Mouse (Mus musculus): ENCODE data around the gene Anxa6. TPM values are rescaled to one million over a fixed set of nuclear protein-coding genes. Genes with fewer than 3 reads are reported as not detected.

The Anxa6 gene
- total and polyA plus RNA-seq, 3 experiments, result 115 to 168 (median 162) TPM

- H3K4me3 ChIP-seq (replicated peaks in 1 of 3; ENCODE audit: low read depth in 2 of 3, low read length in 2 of 3, poor library complexity in 1 of 3), result no peak overlapping the region
- TF ChIP-seq GABPA (IDR thresholded peaks at IDR 0.05; ENCODE audit: insufficient replicate concordance, low read depth, low read length), result no peak
- no peak for TF ChIP-seq CHD1 (IDR thresholded peaks at IDR 0.05; ENCODE audit: low read depth, low read length)
- TF ChIP-seq POLR2AphosphoS2 (IDR thresholded peaks at IDR 0.05; ENCODE audit: low read depth, low read length), result no peak
- TF ChIP-seq ZKSCAN1 (IDR thresholded peaks at IDR 0.05; ENCODE audit: borderline replicate concordance, low read depth, low read length), result no peak
- no peak for TF ChIP-seq MAX (IDR thresholded peaks at IDR 0.05; ENCODE audit: low read length)
- TF ChIP-seq CTCF (conservative IDR thresholded peaks at IDR 0.05 in 1 of 2, IDR thresholded peaks at IDR 0.05 in 1 of 2; ENCODE audit: low read depth in 2 of 2, low read length in 2 of 2), result no peak
- TF ChIP-seq NELFE (IDR thresholded peaks at IDR 0.05; ENCODE audit: low read depth, low read length), result no peak
- TF ChIP-seq NRF1 (IDR thresholded peaks at IDR 0.05; ENCODE audit: low read depth, low read length), result no peak
- in situ Hi-C loops (cut with MboI; ENCODE audit: low pct_ligation_motif_present, low pct_unique_long_range_greater_than_20kb, low sequenced_read_pairs), result loop anchor here (5.0 kb wide), 1 partner anchor 49 kb away; no protein-coding TSS in a partner anchor
- DNase-seq (ENCODE audit: extremely low read depth), result no peak
- dilution Hi-C loops (cut with MboI; ENCODE audit: extremely low pct_ligation_motif_present, extremely low pct_unique_long_range_greater_than_20kb, low sequenced_read_pairs), result no loop called here
- H3K79me2 ChIP-seq (replicated peaks; ENCODE audit: control insufficient read depth, extremely low read depth, insufficient read depth, poor library complexity, severe bottlenecking), result no peaks in the 10 kb centered on the region
- H3K27ac ChIP-seq (ENCODE audit: insufficient read depth, low read depth), result no peak overlapping the region
- peaks cover 68 to 95% of the 10 kb centered on the region in 2 experiments for H3K36me3 ChIP-seq (replicated peaks in 1 of 2; ENCODE audit: control insufficient read depth in 1 of 2, insufficient read depth in 1 of 2, low read length in 1 of 2)
- peaks cover 10% of the 10 kb centered on the region for H3K9me3 ChIP-seq (replicated peaks; ENCODE audit: low read length)
- no peak overlapping the region for H3K4me2 ChIP-seq (ENCODE audit: insufficient read depth, low read depth, poor library complexity, severe bottlenecking)
- no peak overlapping the region for H3K9ac ChIP-seq (ENCODE audit: insufficient read depth, low read depth)
- H3K4me1 ChIP-seq (ENCODE audit: control insufficient read depth in 1 of 2, insufficient read depth in 2 of 2), result peaks cover 0 to 12% of the 10 kb centered on the region in 2 experiments; a peak in 2 of 4 replicates
- no peaks in the 10 kb centered on the region for H3K27me3 ChIP-seq (replicated peaks)
Observed at GRCm38 (mm10) chr11:54981630-54982029, 51.6 kb downstream of the Anxa6 start.

GRCm38 (mm10) chr11:54977385-54977937 lies 55.8 kb downstream of the Anxa6 start:
- in situ Hi-C loops (cut with MboI; ENCODE audit: low pct_ligation_motif_present, low pct_unique_long_range_greater_than_20kb, low sequenced_read_pairs) (no loop called here), dilution Hi-C loops (cut with MboI; ENCODE audit: extremely low pct_ligation_motif_present, extremely low pct_unique_long_range_greater_than_20kb, low sequenced_read_pairs) (no loop called here)
- H3K9me3 ChIP-seq (replicated peaks; ENCODE audit: low read length), result peaks cover 6% of the 10 kb centered on the region
- H3K9ac ChIP-seq (ENCODE audit: insufficient read depth, low read depth), result no peak overlapping the region
- no peaks in the 10 kb centered on the region for H3K79me2 ChIP-seq (replicated peaks; ENCODE audit: control insufficient read depth, extremely low read depth, insufficient read depth, poor library complexity, severe bottlenecking)
- DNase-seq (ENCODE audit: extremely low read depth), result no peak
- peaks cover 37 to 55% of the 10 kb centered on the region in 2 experiments for H3K36me3 ChIP-seq (replicated peaks in 1 of 2; ENCODE audit: control insufficient read depth in 1 of 2, insufficient read depth in 1 of 2, low read length in 1 of 2)
- peaks cover 12 to 41% of the 10 kb centered on the region in 2 experiments for H3K4me1 ChIP-seq (ENCODE audit: control insufficient read depth in 1 of 2, insufficient read depth in 2 of 2)
- H3K27ac ChIP-seq (ENCODE audit: insufficient read depth, low read depth), result no peak overlapping the region
- TF ChIP-seq MEF2A (IDR thresholded peaks at IDR 0.05; ENCODE audit: borderline replicate concordance, low read depth, low read length) (no peak), USF1 (IDR thresholded peaks at IDR 0.05; ENCODE audit: low read depth, low read length) (no peak), ZMIZ1 (IDR thresholded peaks at IDR 0.05; ENCODE audit: low read depth, low read length) (no peak), USF2 (conservative IDR thresholded peaks at IDR 0.05; ENCODE audit: low read depth, low read length) (no peak), CHD2 (IDR thresholded peaks at IDR 0.05; ENCODE audit: low read length) (no peak), TCF12 (IDR thresholded peaks at IDR 0.05; ENCODE audit: low read depth, low read length) (no peak), PAX5 (IDR thresholded peaks at IDR 0.05; ENCODE audit: low read length) (no peak), HCFC1 (IDR thresholded peaks at IDR 0.05; ENCODE audit: low read depth, low read length) (no peak), POLR2A (IDR thresholded peaks at IDR 0.05; ENCODE audit: low read depth, low read length) (no peak), MAX (IDR thresholded peaks at IDR 0.05; ENCODE audit: low read length) (no peak)
- no peak overlapping the region for H3K4me2 ChIP-seq (ENCODE audit: insufficient read depth, low read depth, poor library complexity, severe bottlenecking)
- no peak overlapping the region for H3K4me3 ChIP-seq (replicated peaks in 1 of 3; ENCODE audit: low read depth in 2 of 3, low read length in 2 of 3, poor library complexity in 1 of 3)
- H3K27me3 ChIP-seq (replicated peaks), result no peaks in the 10 kb centered on the region

Data from CH12.LX (cell line).